Mouse (Mus musculus): ENCODE results near the gene Clip3. TPM values are rescaled to one million over a fixed set of nuclear protein-coding genes. Genes with fewer than 3 reads are reported as not detected.

Gene Clip3
- polyA plus RNA-seq, 2 experiments = 0.86 to 1.0 TPM

DNA sequence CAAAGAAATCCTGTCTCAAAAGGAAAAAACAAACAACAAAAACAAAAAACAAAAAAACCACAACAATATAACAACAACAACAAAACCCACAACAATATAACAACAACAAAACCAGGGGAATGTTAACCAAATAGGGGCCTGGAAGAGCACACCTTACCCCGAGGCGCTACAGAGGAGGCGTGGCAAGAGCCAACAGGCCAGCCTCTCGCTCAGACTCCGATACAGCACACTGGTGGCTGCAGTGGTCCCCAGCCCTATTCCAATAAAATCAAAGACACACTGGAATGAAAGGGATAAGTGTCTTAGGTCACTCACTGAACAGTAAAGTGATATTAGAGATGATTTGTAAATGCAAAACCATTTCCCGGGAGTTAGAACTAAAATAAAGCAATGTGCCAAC is 12.0 kb upstream of the Clip3 start:
- Histone ChIP-seq H3K9me3 (ENCODE audit: control insufficient read depth, low read length) (no peaks in the 10 kb centered on the region), H3K9ac (replicated peaks) (peak overlapping the region; percentile 85), H3K36me3 (replicated peaks; ENCODE audit: control insufficient read depth, insufficient read depth, low read depth) (no peaks in the 10 kb centered on the region), H3K27ac (peak overlapping the region; percentile 93), H3K4me3 (ENCODE audit: insufficient read depth in 1 of 2, low read depth in 2 of 2, low read length in 2 of 2) (peak overlapping the region; percentile 78 to 89), H3K4me2 (ENCODE audit: low read depth) (peak overlapping the region; percentile 85), H3K4me1 (replicated peaks; ENCODE audit: control insufficient read depth in 2 of 2, insufficient read depth in 2 of 2, low read length in 1 of 2) (peaks cover 2 to 10% of the 10 kb centered on the region in 2 experiments; a peak in 3 of 4 replicates), H3K27me3 (ENCODE audit: control insufficient read depth, insufficient read depth, low read length) (no peaks in the 10 kb centered on the region)
- WGBS (ENCODE audit: insufficient replicate concordance) = 0% methylated on average over 6 of the region's 6 CpGs
- DNase-seq (ENCODE audit: low read depth in 3 of 3, low spot score in 3 of 3) = peak in 1 of 3 experiments; percentile 49
- TF ChIP-seq CTCF (IDR thresholded peaks at IDR 0.05; ENCODE audit: low read depth) (no peak), EP300 (IDR thresholded peaks at IDR 0.05; ENCODE audit: low read depth) (no peak)
- ATAC-seq (ENCODE audit: insufficient read depth) = peak; percentile 42; the same call in 1 of the 2 replicates

GRCm38 (mm10) chr7:30279951-30280669 is 11.4 kb upstream of the Clip3 start, which contains the start of the genes Thap8 and Wdr62:
TSS of gene Thap8 (plus strand) at chr7:30280094.
TSS of gene Wdr62 (minus strand) at chr7:30280419.
- Histone ChIP-seq H3K4me2 (ENCODE audit: low read depth) (peak within 1 kb of the TSS; percentile 85), H3K9me3 (ENCODE audit: control insufficient read depth, low read length) (no peaks in the 10 kb centered on the region), H3K27ac (peak within 1 kb of the TSS; percentile 93), H3K9ac (replicated peaks) (peak within 1 kb of the TSS; percentile 85), H3K4me1 (replicated peaks; ENCODE audit: control insufficient read depth in 2 of 2, insufficient read depth in 2 of 2, low read length in 1 of 2) (peaks cover 2 to 10% of the 10 kb centered on the region in 2 experiments; a peak in 3 of 4 replicates), H3K36me3 (replicated peaks; ENCODE audit: control insufficient read depth, insufficient read depth, low read depth) (no peaks in the 10 kb centered on the region), H3K4me3 (ENCODE audit: insufficient read depth in 1 of 2, low read depth in 2 of 2, low read length in 2 of 2) (peak within 1 kb of the TSS; percentile 78 to 89), H3K27me3 (ENCODE audit: control insufficient read depth, insufficient read depth, low read length) (no peaks in the 10 kb centered on the region)
- 0 out of 2 replicates have a peak, but pooled peaks have one; percentile 21 for TF ChIP-seq CTCF (IDR thresholded peaks at IDR 0.05; ENCODE audit: low read depth)
- TF ChIP-seq EP300 (IDR thresholded peaks at IDR 0.05; ENCODE audit: low read depth) = peak; percentile 23; the same call in 1 of the 2 replicates
- DNase-seq (ENCODE audit: low read depth in 3 of 3, low spot score in 3 of 3) = peak; percentile 90 to 94 (median 92)
- WGBS (ENCODE audit: insufficient replicate concordance) = under 1% methylated on average over 49 of the region's 49 CpGs
- peak; percentile 90 for ATAC-seq (ENCODE audit: insufficient read depth)

DNA sequence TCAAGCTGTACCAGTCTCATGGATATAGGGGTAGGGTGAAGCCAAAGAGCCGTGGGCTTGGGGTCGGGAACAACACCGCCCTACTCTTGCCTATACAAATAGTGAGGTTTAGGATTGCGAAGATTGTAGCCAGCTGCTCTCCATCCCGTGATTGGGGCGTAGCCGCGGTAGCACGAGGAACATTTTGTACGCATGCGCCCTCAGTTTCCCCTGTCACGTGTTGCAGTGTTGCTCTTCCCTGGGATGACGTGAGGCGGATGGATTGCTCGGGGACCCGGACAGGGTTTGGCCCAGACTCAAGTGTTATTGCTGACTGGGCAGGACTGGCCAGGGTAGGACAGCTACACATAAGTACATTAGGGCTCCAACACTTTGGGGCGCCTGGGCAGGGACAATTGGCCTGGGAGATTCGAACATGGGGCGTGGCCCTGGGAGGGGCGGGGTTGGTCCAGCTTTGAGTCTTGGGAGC is 10.8 kb upstream of the Clip3 start:
- ATAC-seq (ENCODE audit: insufficient read depth) (peak; percentile 58), DNase-seq (ENCODE audit: low read depth in 3 of 3, low spot score in 3 of 3) (peak; percentile 64 to 78 (median 71))
- WGBS (ENCODE audit: insufficient replicate concordance) = under 1% methylated on average over 20 of the region's 20 CpGs
- Histone ChIP-seq H3K4me2 (ENCODE audit: low read depth) (peak overlapping the region; percentile 85), H3K36me3 (replicated peaks; ENCODE audit: control insufficient read depth, insufficient read depth, low read depth) (no peaks in the 10 kb centered on the region), H3K27ac (peak overlapping the region; percentile 93), H3K27me3 (ENCODE audit: control insufficient read depth, insufficient read depth, low read length) (no peaks in the 10 kb centered on the region), H3K4me3 (ENCODE audit: insufficient read depth in 1 of 2, low read depth in 2 of 2, low read length in 2 of 2) (peak overlapping the region; percentile 74 to 78), H3K4me1 (replicated peaks; ENCODE audit: control insufficient read depth in 2 of 2, insufficient read depth in 2 of 2, low read length in 1 of 2) (peaks cover 2 to 10% of the 10 kb centered on the region in 2 experiments; a peak in 3 of 4 replicates), H3K9ac (replicated peaks) (peak overlapping the region; percentile 20; the same call in 1 of the 2 replicates), H3K9me3 (ENCODE audit: control insufficient read depth, low read length) (no peaks in the 10 kb centered on the region)
- no peak for TF ChIP-seq EP300 (IDR thresholded peaks at IDR 0.05; ENCODE audit: low read depth)
- no peak for TF ChIP-seq CTCF (IDR thresholded peaks at IDR 0.05; ENCODE audit: low read depth)

DNA sequence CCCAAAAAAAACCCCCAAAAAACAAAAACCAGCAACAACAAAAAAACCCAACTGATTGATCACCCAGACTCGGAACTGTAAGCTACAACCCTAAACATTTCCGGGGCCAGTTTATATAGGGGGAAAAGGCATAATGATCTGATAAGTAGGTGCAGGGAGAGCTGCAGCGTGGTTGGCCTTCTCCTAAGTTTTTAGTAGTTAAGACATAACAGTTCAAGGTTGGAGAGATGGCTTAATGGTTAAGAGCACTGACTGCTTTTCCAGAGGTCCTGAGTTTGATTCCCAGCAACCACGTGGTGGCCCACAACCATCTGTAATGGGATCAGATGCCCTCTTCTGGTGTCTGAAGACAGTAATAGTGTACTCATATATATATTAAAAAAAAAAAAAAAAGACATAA is 10.0 kb upstream of the Clip3 start:
- DNase-seq (ENCODE audit: low read depth in 3 of 3, low spot score in 3 of 3) (no peak), ATAC-seq (ENCODE audit: insufficient read depth) (no peak)
- peak overlapping the region; percentile 85 for H3K4me2 ChIP-seq (ENCODE audit: low read depth)
- H3K9ac ChIP-seq (replicated peaks) = no peak overlapping the region
- H3K4me1 ChIP-seq (replicated peaks; ENCODE audit: control insufficient read depth in 2 of 2, insufficient read depth in 2 of 2, low read length in 1 of 2) = peaks cover 2 to 10% of the 10 kb centered on the region in 2 experiments; a peak in 3 of 4 replicates
- no peaks in the 10 kb centered on the region for H3K9me3 ChIP-seq (ENCODE audit: control insufficient read depth, low read length)
- no peaks in the 10 kb centered on the region for H3K36me3 ChIP-seq (replicated peaks; ENCODE audit: control insufficient read depth, insufficient read depth, low read depth)
- no peak for TF ChIP-seq EP300 (IDR thresholded peaks at IDR 0.05; ENCODE audit: low read depth)
- no peak for TF ChIP-seq CTCF (IDR thresholded peaks at IDR 0.05; ENCODE audit: low read depth)
- H3K4me3 ChIP-seq (ENCODE audit: insufficient read depth in 1 of 2, low read depth in 2 of 2, low read length in 2 of 2) = no peak overlapping the region
- no peak overlapping the region for H3K27ac ChIP-seq
- H3K27me3 ChIP-seq (ENCODE audit: control insufficient read depth, insufficient read depth, low read length) = no peaks in the 10 kb centered on the region
- 67% methylated on average over 4 of the region's 4 CpGs for WGBS (ENCODE audit: insufficient replicate concordance)

GRCm38 (mm10) chr7:30282740-30283139 is 8.8 kb upstream of the Clip3 start:
- Histone ChIP-seq H3K4me1 (replicated peaks; ENCODE audit: control insufficient read depth in 2 of 2, insufficient read depth in 2 of 2, low read length in 1 of 2) (peaks cover 2 to 10% of the 10 kb centered on the region in 2 experiments; a peak in 3 of 4 replicates), H3K9ac (replicated peaks) (no peak overlapping the region), H3K36me3 (replicated peaks; ENCODE audit: control insufficient read depth, insufficient read depth, low read depth) (no peaks in the 10 kb centered on the region), H3K27me3 (ENCODE audit: control insufficient read depth, insufficient read depth, low read length) (no peaks in the 10 kb centered on the region), H3K9me3 (ENCODE audit: control insufficient read depth, low read length) (no peaks in the 10 kb centered on the region), H3K4me3 (ENCODE audit: insufficient read depth in 1 of 2, low read depth in 2 of 2, low read length in 2 of 2) (no peak overlapping the region), H3K4me2 (ENCODE audit: low read depth) (no peak overlapping the region), H3K27ac (no peak overlapping the region)
- TF ChIP-seq CTCF (IDR thresholded peaks at IDR 0.05; ENCODE audit: low read depth) (no peak), EP300 (IDR thresholded peaks at IDR 0.05; ENCODE audit: low read depth) (no peak)
- DNase-seq (ENCODE audit: low read depth in 3 of 3, low spot score in 3 of 3) (no peak), ATAC-seq (ENCODE audit: insufficient read depth) (no peak)
- WGBS (ENCODE audit: insufficient replicate concordance) = 63% methylated on average over 7 of the region's 7 CpGs
